Mouse (Mus musculus): ENCODE results near the gene Yrdc. TPM values are rescaled to one million over a fixed set of nuclear protein-coding genes. Genes with fewer than 3 reads are reported as not detected.

Yrdc gene
- polyA plus RNA-seq, 1 experiment from 2014 or later = 45.0 TPM

DNA sequence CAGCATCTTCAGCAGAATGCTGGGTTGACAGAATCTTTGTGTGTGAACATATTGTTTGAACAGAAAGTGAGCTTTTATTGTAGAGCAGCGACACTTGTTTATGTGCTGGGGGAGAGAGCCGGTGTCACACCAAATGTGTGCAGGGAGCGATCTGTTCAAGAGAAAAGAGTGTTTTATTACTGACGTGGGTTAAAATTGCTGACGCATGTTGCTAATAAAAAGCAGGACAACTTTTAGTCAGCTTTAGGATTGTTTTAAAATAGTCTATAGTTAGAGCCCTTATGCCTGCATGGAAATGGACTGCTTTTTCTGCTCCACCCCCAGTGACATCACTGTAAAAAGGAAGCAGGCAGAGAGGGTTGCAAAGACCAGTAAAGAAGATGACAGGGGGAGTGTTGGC lies 40.4 kb downstream of the Yrdc start:
- H3K4me1 ChIP-seq (replicated peaks; ENCODE audit: control insufficient read depth, insufficient read depth, low read length) = peaks cover 5% of the 10 kb centered on the region; the same call in 1 of the 2 replicates
- ATAC-seq (replicated peaks; ENCODE audit: low FRiP score) (no peak), DNase-seq (ENCODE audit: low spot score) (no peak)
- peaks cover 31% of the 10 kb centered on the region for H3K27me3 ChIP-seq (ENCODE audit: control insufficient read depth, insufficient read depth, low read length)
- no peak overlapping the region for H3K27ac ChIP-seq (ENCODE audit: low read depth, low read length)
- no peak overlapping the region for H3K4me2 ChIP-seq (ENCODE audit: low read depth, low read length, severe bottlenecking)
- H3K9ac ChIP-seq (ENCODE audit: low read length) = no peak overlapping the region
- no peaks in the 10 kb centered on the region for H3K36me3 ChIP-seq (ENCODE audit: control insufficient read depth, insufficient read depth, low read length)
- 80% methylated on average over 5 of the region's 5 CpGs for WGBS
- no peaks in the 10 kb centered on the region for H3K9me3 ChIP-seq (ENCODE audit: control insufficient read depth, low read length)
- no peak overlapping the region for H3K4me3 ChIP-seq (ENCODE audit: low read depth, low read length)

DNA sequence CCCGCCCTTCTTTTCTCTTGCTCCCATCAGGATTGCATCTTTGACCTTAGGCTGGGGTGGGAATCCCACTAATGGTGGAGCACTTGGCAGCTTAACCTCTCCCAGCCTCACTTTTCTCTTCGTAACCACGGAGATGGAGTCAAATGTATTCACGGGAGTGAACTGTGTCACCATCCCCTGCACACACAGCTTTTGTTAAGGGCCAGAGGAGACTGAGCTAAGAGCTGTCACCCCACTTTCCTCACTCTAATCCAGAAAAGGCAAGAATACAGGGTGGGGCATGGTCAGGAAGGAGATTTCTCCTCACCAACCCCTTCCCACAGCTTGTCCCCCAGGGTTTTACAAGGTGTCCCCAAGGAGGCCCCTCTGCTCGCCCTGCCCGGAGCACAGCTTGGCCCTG lies 43.3 kb downstream of the Yrdc start:
- no peak for ATAC-seq (replicated peaks; ENCODE audit: low FRiP score)

DNA sequence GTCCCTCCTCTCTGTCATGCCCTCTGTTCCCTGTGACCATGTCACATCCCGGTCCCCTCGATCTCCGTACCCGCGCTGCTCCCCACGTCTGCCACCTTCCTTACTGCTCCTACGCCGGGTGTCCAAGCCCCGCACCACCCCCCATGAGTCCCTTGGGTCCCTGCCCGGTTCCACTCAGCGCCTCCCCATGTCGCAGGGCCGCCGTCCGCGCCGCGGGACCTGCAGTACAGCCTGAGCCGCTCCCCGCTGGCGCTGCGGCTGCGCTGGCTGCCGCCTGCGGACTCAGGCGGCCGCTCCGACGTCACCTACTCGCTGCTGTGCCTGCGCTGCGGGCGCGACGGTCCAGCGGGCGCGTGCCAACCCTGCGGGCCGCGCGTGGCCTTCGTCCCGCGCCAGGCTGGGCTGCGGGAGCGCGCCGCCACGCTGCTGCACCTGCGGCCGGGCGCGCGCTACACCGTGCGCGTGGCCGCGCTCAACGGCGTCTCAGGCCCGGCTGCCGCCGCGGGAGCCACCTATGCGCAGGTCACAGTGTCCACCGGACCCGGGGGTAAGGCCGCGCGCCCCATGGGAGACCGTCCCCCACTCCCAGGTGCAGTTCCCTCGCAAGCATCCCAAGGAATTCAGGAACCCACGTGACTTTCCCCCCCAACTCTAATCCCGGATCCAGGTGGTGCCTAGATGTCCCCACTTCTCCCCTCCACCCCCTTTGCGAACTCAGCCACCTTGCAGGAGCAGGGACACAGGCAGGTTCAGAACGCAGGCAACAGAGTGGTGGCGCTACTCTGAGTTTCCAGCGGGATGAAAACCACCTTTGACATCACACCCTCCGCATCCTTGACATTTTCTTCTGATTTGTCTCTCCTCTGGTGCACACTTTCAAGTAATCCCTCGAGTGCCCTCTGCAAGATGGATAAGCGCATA lies 44.3 kb downstream of the Yrdc start:
- 1% methylated on average over 82 of the region's 83 CpGs for WGBS
- Histone ChIP-seq H3K4me2 (ENCODE audit: low read depth, low read length, severe bottlenecking) (peak overlapping the region; percentile 75), H3K9ac (ENCODE audit: low read length) (peak overlapping the region; percentile 29), H3K27me3 (ENCODE audit: control insufficient read depth, insufficient read depth, low read length) (peaks cover 34% of the 10 kb centered on the region), H3K4me1 (replicated peaks; ENCODE audit: control insufficient read depth, insufficient read depth, low read length) (peaks cover 14% of the 10 kb centered on the region), H3K27ac (ENCODE audit: low read depth, low read length) (no peak overlapping the region), H3K4me3 (ENCODE audit: low read depth, low read length) (peak overlapping the region; percentile 43), H3K9me3 (ENCODE audit: control insufficient read depth, low read length) (no peaks in the 10 kb centered on the region), H3K36me3 (ENCODE audit: control insufficient read depth, insufficient read depth, low read length) (no peaks in the 10 kb centered on the region)
- no peak for ATAC-seq (replicated peaks; ENCODE audit: low FRiP score)
- peak; percentile 65 for DNase-seq (ENCODE audit: low spot score)

More for the DNA sequence above, 43.3 kb downstream of the Yrdc start:
- Histone ChIP-seq H3K4me2 (ENCODE audit: low read depth, low read length, severe bottlenecking) (no peak overlapping the region), H3K27me3 (ENCODE audit: control insufficient read depth, insufficient read depth, low read length) (peaks cover 34% of the 10 kb centered on the region), H3K9ac (ENCODE audit: low read length) (no peak overlapping the region), H3K4me1 (replicated peaks; ENCODE audit: control insufficient read depth, insufficient read depth, low read length) (peaks cover 10% of the 10 kb centered on the region), H3K36me3 (ENCODE audit: control insufficient read depth, insufficient read depth, low read length) (no peaks in the 10 kb centered on the region), H3K4me3 (ENCODE audit: low read depth, low read length) (no peak overlapping the region), H3K9me3 (ENCODE audit: control insufficient read depth, low read length) (no peaks in the 10 kb centered on the region), H3K27ac (ENCODE audit: low read depth, low read length) (no peak overlapping the region)
- peak; percentile 48 for DNase-seq (ENCODE audit: low spot score)
- 30% methylated on average over 6 of the region's 6 CpGs for WGBS

DNA sequence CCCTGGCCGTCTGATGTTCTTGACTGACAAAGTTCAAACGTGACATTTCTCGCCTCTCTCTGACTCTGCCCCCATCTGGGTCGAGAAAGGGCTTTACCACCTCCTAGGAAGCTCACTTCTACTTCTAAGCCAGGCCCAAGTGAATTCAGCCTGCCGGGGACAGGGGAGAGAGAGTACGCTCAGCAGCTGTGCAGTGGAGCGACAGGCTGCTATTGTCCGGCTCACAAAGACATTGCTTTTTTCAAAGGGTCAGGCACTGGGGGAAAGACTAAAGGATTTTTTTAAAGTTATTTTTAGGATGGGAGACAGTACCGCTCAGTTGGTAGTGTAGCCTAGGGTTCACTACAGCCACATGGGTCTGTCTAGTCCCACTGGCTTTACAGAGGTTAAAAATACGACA lies 47.9 kb downstream of the Yrdc start:
- no peaks in the 10 kb centered on the region for H3K9me3 ChIP-seq (ENCODE audit: control insufficient read depth, low read length)
- peaks cover 27% of the 10 kb centered on the region for H3K27me3 ChIP-seq (ENCODE audit: control insufficient read depth, insufficient read depth, low read length)
- peak overlapping the region; percentile 20; the same call in 1 of the 2 replicates for H3K9ac ChIP-seq (ENCODE audit: low read length)
- no peaks in the 10 kb centered on the region for H3K36me3 ChIP-seq (ENCODE audit: control insufficient read depth, insufficient read depth, low read length)
- H3K4me3 ChIP-seq (ENCODE audit: low read depth, low read length) = no peak overlapping the region
- H3K4me2 ChIP-seq (ENCODE audit: low read depth, low read length, severe bottlenecking) = no peak overlapping the region
- no peak for DNase-seq (ENCODE audit: low spot score)
- H3K27ac ChIP-seq (ENCODE audit: low read depth, low read length) = no peak overlapping the region
- 11% methylated on average over 10 of the region's 10 CpGs for WGBS
- H3K4me1 ChIP-seq (replicated peaks; ENCODE audit: control insufficient read depth, insufficient read depth, low read length) = peaks cover 16% of the 10 kb centered on the region
- ATAC-seq (replicated peaks; ENCODE audit: low FRiP score) = no peak

DNA sequence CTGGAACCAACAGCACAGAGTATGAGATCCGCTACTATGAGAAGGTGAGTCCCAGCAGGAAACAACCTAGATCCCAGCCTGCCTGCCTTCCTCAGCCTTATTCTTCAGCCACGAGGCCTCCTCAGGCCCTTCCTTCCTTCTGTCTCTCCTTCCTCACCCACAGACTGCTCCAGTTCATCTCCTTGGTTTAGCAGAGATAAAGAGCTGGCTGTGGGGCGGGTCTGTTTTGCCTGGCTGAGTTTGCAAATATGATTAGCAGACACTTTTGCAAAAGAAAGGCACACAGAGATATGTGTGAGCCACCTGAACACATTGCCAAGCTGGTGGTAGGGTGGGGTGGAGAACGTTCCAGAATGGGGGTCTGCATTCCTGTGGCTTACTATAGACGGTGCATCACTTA lies 49.4 kb downstream of the Yrdc start:
- ATAC-seq (replicated peaks; ENCODE audit: low FRiP score) = no peak
- Histone ChIP-seq H3K27ac (ENCODE audit: low read depth, low read length) (no peak overlapping the region), H3K9ac (ENCODE audit: low read length) (peak overlapping the region; percentile 17; the same call in 1 of the 2 replicates), H3K36me3 (ENCODE audit: control insufficient read depth, insufficient read depth, low read length) (no peaks in the 10 kb centered on the region), H3K4me2 (ENCODE audit: low read depth, low read length, severe bottlenecking) (no peak overlapping the region), H3K27me3 (ENCODE audit: control insufficient read depth, insufficient read depth, low read length) (peaks cover 12% of the 10 kb centered on the region), H3K4me3 (ENCODE audit: low read depth, low read length) (no peak overlapping the region), H3K4me1 (replicated peaks; ENCODE audit: control insufficient read depth, insufficient read depth, low read length) (peaks cover 10% of the 10 kb centered on the region; the same call in 1 of the 2 replicates), H3K9me3 (ENCODE audit: control insufficient read depth, low read length) (no peaks in the 10 kb centered on the region)
- DNase-seq (ENCODE audit: low spot score) = no peak
- WGBS = 58% methylated on average over 5 of the region's 5 CpGs

Other genes with a start within 250 kb of the Yrdc start
- 0.67 TPM in 1 of 2 replicates, not detected in the other for gene 3100002H09Rik, start 239.9 kb upstream of the Yrdc start, polyA plus RNA-seq (2014; fragmentation: Nextera tagmentation; extraction: Ambion mirVana)
- gene Pou3f1, start 193.9 kb upstream of the Yrdc start, polyA plus RNA-seq (2014; fragmentation: Nextera tagmentation; extraction: Ambion mirVana) = 8.6 and 11.7 TPM in 2 replicates
- 55.3 and 63.2 TPM in 2 replicates for gene Utp11, start 157.1 kb upstream of the Yrdc start, polyA plus RNA-seq (2014; fragmentation: Nextera tagmentation; extraction: Ambion mirVana)
- gene Fhl3, start 150.0 kb upstream of the Yrdc start, polyA plus RNA-seq (2014; fragmentation: Nextera tagmentation; extraction: Ambion mirVana) = 5.5 and 6.4 TPM in 2 replicates
- gene Sf3a3, start 135.9 kb upstream of the Yrdc start, polyA plus RNA-seq (2014; fragmentation: Nextera tagmentation; extraction: Ambion mirVana) = 218 and 220 TPM in 2 replicates
- 34.1 and 36.8 TPM in 2 replicates for gene Inpp5b, start 108.8 kb upstream of the Yrdc start, polyA plus RNA-seq (2014; fragmentation: Nextera tagmentation; extraction: Ambion mirVana)
- 14.7 and 15.4 TPM in 2 replicates for gene Mtf1, start 48.6 kb upstream of the Yrdc start, polyA plus RNA-seq (2014; fragmentation: Nextera tagmentation; extraction: Ambion mirVana)
- gene 1110065P20Rik, start 517 bp downstream of the Yrdc start, polyA plus RNA-seq (2014; fragmentation: Nextera tagmentation; extraction: Ambion mirVana) = 49.5 and 51.7 TPM in 2 replicates
- 7.3 and 10.3 TPM in 2 replicates for gene Maneal, start 11.5 kb downstream of the Yrdc start, polyA plus RNA-seq (2014; fragmentation: Nextera tagmentation; extraction: Ambion mirVana)
- gene Epha10, start 30.2 kb downstream of the Yrdc start, polyA plus RNA-seq (2014; fragmentation: Nextera tagmentation; extraction: Ambion mirVana) = 1.5 and 1.6 TPM in 2 replicates
- gene 9930104L06Rik, start 86.4 kb downstream of the Yrdc start, polyA plus RNA-seq (2014; fragmentation: Nextera tagmentation; extraction: Ambion mirVana) = 5.9 and 6.1 TPM in 2 replicates
- 284 and 293 TPM in 2 replicates for gene Cdca8, start 88.6 kb downstream of the Yrdc start, polyA plus RNA-seq (2014; fragmentation: Nextera tagmentation; extraction: Ambion mirVana)
- gene Rspo1, start 135.8 kb downstream of the Yrdc start, polyA plus RNA-seq (2014; fragmentation: Nextera tagmentation; extraction: Ambion mirVana) = 56.2 and 64.8 TPM in 2 replicates
- 95.5 and 98.5 TPM in 2 replicates for gene Gnl2, start 165.9 kb downstream of the Yrdc start, polyA plus RNA-seq (2014; fragmentation: Nextera tagmentation; extraction: Ambion mirVana)
- gene Dnali1, start 215.0 kb downstream of the Yrdc start, polyA plus RNA-seq (2014; fragmentation: Nextera tagmentation; extraction: Ambion mirVana) = 0.24 and 0.28 TPM in 2 replicates
- 32.8 and 33.9 TPM in 2 replicates for gene Snip1, start 216.0 kb downstream of the Yrdc start, polyA plus RNA-seq (2014; fragmentation: Nextera tagmentation; extraction: Ambion mirVana)
- 109 and 120 TPM in 2 replicates for gene Meaf6, start 234.5 kb downstream of the Yrdc start, polyA plus RNA-seq (2014; fragmentation: Nextera tagmentation; extraction: Ambion mirVana)